Mouse (Mus musculus) kidney, adult 8-10 months (tissue): ENCODE data around the gene Sacs.

Experiments used
- DNase-seq, 2 experiments: peaks; one replicate each; pipeline ENCODE4 v3.0.0; 2022

Sacs gene

GRCm38 (mm10) chr14:61161367-61162334, 23.4 kb downstream of the Sacs start:
- DNase-seq, result no peak

GRCm38 (mm10) chr14:61164461-61164860, 26.2 kb downstream of the Sacs start:
- no peak for DNase-seq

DNA sequence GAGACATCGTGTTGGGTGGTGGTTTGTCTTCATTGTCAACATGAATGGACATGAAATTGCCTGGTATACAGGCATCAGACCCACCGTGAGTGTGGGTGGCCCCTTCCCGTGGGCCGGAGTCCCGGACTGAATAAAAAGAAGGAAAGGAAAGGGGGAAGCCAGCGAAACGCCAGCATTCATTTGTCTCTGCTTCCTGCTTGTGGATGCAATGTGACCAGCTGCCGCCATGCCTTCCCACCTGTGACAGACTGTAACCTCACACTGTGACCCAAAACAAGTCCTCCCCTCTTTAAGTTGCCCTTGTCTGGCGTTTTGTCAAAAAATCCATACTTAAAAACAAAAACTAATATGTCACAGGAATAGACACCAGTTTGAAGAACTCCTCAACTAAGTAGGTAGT, 27.7 kb downstream of the Sacs start:
- DNase-seq, result no peak

DNA sequence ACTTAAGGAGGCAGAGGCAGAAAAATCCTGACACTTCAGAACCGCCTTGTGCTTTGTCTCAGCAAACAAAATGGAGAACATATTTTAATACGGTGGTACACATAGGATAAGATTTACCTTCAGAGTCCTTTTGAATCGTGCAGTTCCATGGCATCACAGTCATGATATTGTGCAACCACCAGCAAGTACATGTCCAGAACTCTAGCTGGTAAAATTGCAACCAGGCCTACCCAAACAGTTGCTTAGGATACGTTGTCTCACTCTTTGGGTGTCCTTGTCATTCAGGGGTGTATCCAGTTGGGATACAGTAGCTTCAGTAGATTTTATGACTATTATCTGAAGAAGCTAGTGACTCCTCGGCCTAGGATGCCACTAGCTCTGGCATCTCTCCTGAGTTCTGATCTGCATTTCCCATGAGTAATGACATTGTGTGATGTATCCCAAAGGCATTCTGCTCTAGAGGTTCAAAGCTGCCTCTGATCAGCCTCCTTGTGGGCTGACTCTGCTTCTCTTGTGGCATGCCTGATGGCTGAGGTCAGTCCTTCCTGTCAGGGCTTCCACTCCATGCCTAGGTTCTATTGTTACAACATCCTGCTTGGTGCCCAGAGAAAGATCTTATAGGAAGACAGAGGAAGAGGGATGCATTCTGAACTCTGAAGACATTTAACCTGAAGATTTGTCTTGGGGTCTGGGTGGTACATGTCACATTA, 33.2 kb downstream of the Sacs start:
- DNase-seq, result no peak

DNA sequence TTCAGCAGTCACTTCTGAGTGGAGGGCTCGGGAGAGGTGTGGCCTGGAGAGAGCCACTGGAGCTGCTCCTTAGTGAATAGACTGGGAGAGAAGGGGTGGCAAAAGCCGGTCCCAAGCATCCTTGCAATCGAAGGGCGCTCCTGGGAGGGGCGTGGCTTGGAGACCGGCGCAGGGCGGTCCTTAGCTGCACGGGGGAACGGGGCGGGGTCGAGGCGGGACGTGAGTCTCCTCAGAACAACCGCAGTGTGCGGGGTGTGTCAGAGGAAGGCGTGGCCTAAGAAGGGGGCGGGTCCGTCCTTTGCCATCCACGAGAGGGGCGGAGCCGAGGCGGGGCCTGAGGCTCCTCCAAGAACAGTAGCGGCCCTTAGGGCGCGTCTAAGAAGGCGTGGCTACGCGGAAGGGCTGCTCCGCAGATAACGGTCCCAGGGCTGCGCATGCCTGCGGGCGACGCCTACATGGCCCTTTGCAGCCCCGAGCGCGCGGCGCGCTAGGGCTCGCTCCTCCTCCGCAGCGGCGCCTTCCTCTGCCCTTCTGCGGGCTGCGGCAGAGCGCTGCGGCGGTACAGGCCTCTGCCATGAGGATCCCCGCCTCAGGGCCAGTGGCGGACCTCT, 34.4 kb downstream of the Sacs start:
- DNase-seq, result peak; percentile 98 to 99

DNA sequence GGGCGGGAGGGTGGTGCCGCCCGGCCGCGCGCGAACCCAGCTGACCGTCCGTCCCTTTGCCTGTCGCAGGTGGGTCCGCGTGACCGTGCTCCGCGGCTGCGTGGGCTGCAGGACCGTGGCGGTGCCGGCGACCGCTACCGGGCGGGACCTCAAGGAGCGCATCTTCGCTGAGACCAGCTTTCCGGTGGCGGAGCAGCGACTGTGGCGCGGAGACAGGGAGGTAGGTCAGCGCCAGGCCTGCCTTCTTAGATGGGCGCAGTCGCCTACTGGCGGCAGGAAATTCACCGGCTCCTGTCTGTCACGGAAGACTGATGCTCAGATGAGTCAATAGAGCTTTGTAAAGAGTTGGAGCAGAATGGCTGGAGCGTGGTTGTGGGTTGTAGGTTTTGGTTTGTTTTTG, 35.0 kb downstream of the Sacs start:
- DNase-seq, result peak; percentile 28 to 32

GRCm38 (mm10) chr14:61191904-61192303, 53.6 kb downstream of the Sacs start:
- no peak for DNase-seq

DNA sequence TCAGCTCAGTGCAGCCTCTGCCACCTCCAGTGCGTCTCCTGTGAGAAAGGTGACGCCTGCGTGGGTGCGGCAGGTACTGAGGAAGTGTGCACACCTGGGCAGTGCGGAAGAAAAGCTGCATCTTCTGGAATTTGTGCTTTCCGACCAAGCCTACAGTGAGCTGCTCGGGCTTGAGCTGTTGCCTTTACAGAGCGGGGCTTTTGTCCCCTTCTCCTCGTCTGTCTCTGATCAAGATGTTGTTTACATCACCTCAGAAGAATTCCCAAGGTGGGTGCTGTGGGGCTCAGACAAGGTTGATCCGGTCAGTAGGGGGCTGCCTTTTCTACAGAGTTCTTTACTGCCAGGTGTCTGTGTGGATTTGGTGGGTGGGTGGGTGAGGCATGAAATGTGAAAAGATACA, 54.1 kb downstream of the Sacs start:
- no peak for DNase-seq

GRCm38 (mm10) chr14:61194416-61194815, 56.2 kb downstream of the Sacs start:
- no peak for DNase-seq

DNA sequence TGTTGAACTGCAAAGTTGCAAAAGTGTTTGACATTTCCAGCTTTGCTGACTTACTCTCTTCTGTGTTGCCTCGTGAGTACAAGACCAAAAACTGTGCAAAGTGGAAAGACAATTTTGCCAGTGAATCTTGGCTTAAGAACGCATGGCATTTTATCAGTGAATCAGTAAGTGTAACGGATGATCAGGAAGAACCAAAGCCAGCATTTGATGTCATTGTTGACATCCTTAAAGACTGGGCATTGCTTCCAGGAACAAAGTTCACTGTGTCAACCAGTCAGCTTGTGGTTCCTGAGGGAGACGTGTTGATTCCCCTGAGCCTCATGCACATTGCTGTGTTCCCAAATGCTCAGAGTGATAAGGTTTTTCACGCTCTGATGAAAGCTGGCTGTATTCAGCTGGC, 71.9 kb downstream of the Sacs start:
- no peak for DNase-seq

DNA sequence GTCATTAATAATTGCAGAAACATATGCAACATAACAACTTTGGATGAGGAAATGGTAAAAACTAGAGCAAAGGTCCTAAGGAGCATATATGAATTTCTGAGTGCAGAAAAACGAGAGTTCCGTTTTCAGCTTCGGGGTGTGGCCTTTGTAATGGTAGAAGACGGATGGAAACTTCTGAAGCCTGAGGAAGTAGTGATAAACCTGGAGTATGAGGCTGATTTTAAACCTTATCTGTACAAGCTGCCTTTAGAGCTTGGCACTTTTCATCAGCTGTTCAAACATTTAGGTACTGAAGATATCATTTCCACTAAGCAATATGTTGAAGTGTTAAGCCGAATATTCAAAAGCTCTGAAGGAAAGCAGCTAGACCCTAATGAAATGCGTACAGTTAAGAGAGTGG, 73.5 kb downstream of the Sacs start:
- no peak for DNase-seq

GRCm38 (mm10) chr14:61221166-61221565, 82.9 kb downstream of the Sacs start:
- DNase-seq, result no peak

- DNase-seq, result no peak
These were observed 84.2 kb downstream of the Sacs start for GRCm38 (mm10) chr14:61222506-61222905.

DNA sequence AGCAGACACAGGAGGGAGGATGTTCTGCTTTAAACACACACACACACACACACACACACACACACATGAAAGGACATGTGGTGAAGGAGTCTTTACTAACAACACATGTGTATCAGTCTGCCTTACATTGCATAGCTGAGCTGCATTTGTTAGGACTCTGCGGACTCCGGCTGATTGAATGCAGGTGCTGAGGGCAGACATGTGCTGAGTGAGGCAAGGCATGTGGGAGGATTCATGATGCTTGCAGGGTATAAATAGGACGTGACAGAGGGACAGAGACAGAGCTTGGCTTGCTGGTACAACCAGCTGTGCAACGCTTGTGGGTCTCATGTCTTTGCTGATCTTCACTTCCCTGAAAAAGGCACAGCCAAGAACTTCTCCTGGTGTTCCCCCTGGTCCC, 85.5 kb downstream of the Sacs start:
- no peak for DNase-seq

- DNase-seq, result no peak
These were observed 86.3 kb downstream of the Sacs start for GRCm38 (mm10) chr14:61224387-61225077.

DNA sequence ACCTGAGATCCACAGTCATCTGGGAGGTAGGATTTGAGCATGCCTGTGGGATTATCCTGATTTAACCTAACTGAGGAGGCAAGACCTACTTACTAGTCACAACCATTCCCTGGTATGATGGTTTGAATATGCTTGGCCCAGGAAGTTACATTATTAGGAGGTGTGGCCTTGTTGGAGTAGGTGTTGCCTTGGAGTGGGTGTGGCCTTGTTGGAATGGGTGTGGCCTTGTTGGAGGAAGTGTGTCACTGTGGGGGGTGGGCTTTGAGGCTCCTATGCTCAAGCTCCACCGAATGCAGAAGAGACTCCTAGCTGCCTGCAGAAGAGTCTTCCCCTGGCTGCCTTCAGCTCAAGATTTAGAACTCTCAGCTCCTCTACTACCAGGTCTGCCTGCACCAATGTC, 87.9 kb downstream of the Sacs start:
- no peak for DNase-seq

DNA sequence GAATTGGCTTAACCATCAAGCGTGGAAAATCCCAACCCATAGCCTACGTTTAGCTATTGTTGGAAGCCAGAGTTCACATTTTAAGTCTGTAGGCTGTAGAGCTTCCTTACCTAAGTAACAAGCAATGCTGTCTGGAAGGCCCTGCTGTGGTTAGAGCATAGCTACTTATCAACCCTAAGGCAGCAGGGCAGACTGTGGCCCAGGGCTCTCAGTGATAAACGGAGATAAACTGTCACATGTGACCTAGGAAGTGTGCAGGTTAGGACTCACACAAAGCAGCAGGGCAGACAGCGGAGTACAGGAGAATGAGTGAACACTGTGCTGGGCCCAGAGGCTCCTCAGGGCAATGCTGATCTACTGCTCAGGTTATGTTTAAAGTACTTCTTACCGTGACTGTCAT, 91.5 kb downstream of the Sacs start:
- DNase-seq, result no peak

- no peak for DNase-seq
These were observed 91.9 kb downstream of the Sacs start for GRCm38 (mm10) chr14:61230179-61230578.

DNA sequence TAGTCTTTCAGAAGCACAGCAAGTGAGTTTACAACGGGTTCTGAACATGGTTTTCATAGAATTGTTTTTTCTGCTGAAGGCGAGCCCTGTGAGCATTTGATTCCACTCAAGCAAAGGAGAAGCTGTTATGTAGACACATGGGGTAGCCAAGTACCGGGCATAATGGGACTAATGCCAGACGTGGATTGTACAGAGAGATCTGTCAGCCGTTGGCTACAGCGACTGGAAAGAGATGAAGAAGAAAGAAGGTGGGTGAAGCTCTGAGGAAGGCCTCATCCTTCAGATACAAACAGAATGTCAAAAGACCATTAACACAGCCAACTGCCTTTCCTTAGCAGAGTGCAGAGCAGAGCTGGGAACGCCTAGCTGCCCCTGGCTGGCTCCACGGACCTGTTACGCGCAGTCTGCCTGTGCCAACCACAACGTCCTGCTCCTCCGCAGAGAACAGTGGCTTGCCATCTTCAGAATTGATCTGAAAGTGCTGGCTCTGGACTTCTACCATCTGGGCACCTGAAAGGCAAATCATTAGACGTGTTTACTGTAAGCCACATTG, 93.8 kb downstream of the Sacs start:
- DNase-seq, result no peak

DNA sequence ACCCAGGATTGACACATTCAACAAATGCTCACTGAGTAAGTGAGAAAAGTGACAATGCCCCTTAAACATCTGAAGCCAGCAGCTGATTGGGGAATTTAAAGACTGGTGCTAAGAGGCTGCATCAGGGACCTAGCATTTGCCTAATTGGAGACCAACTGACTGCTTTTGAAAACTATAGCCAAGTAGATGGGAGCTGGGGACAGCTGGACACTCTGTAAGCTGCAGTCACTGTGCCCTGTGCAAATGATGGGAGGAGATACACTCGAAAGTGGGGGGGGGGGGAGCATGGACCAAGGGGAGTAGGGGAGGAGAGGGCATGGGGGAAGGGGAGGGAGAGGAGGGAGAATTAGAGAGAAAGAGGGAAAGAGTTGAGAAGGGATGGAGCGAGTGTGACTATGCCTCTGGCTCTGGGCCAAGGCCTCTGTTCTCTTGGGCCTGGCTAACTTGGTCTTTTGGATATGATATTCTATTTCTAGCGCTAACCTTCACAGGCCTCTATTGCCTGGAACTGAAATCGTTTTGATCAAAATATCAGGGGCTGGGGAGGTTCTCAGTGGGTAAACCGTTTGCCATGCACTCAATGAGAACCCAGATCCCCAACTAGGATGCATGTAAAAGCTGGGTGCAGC, 97.7 kb downstream of the Sacs start:
- DNase-seq, result no peak

GRCm38 (mm10) chr14:61237101-61237654, 98.9 kb downstream of the Sacs start:
- DNase-seq, result no peak

GRCm38 (mm10) chr14:61238751-61239150, 100.5 kb downstream of the Sacs start:
- DNase-seq, result no peak
